Mouse (Mus musculus) liver, embryonic 14.5 days (tissue): Measurements from ENCODE around the gene Idnk. TPM values are rescaled to one million over a fixed set of nuclear protein-coding genes. Genes with fewer than 3 reads are reported as not detected.
"Not testable (repeated sequence)": the region's sequence is repeated elsewhere in the genome, so short reads cannot be mapped to it uniquely, and the experiment has no call there.

Source experiments
- ATAC-seq: fragments of 200-750 bp; cut with Nextera tagmentation; 2 replicates; pipeline ENCODE4 v1.8.0; 2017; ENCODE audit warnings: moderate number of reproducible peaks, mild to moderate bottlenecking, moderate library complexity; ENCODE audit not compliant: insufficient read depth
- DNase-seq, 3 experiments: peaks; one replicate each; pipeline ENCODE4 v3.0.0-alpha.2; 2012 to 2013; ENCODE audit warnings: low read depth in 3 of 3, low spot score in 3 of 3
- H3K27ac ChIP-seq: fragments of 300-500 bp; sonication (generic); 2 replicates; pipeline ENCODE4 v1.5.1; 2014; ENCODE audit warnings: moderate library complexity, mild to moderate bottlenecking, control low read depth, inconsistent platforms
- H3K27me3 ChIP-seq: fragments of 300-500 bp; sonication (generic); 2 replicates; pipeline ENCODE4 v1.6.1; 2014; ENCODE audit warnings: mild to moderate bottlenecking, low read length, moderate library complexity; ENCODE audit not compliant: control insufficient read depth, insufficient read depth
- H3K36me3 ChIP-seq: fragments of 300-500 bp; sonication (generic); replicated peaks from 2 replicates; pipeline ENCODE4 v1.6.1; 2014; ENCODE audit warnings: low read depth; ENCODE audit not compliant: control insufficient read depth, insufficient read depth
- H3K4me1 ChIP-seq, 2 experiments: fragments of 200-500 bp in 1 of 2; fragments of 300-500 bp in 1 of 2; sonication (generic) in 1 of 2; replicated peaks; 2 replicates each; pipeline ENCODE4 v1.6.1; 2012 to 2014; ENCODE audit warnings: antibody characterized with exemption in 1 of 2, inconsistent platforms in 1 of 2, low read length in 1 of 2; ENCODE audit not compliant: control insufficient read depth in 2 of 2, insufficient read depth in 2 of 2
- H3K4me2 ChIP-seq: fragments of 300-500 bp; sonication (generic); 2 replicates; pipeline ENCODE4 v1.6.1; 2014; ENCODE audit warnings: low read depth, mild to moderate bottlenecking, control low read depth, moderate library complexity
- H3K4me3 ChIP-seq, 2 experiments: fragments of 200-500 bp in 1 of 2; fragments of 300-500 bp in 1 of 2; sonication (generic) in 1 of 2; 2 replicates each; pipeline ENCODE4 v1.5.1; 2012 to 2014; ENCODE audit warnings: low read depth in 2 of 2, low read length in 2 of 2, mild to moderate bottlenecking in 2 of 2, control low read depth in 1 of 2, inconsistent platforms in 1 of 2, moderate library complexity in 1 of 2; ENCODE audit not compliant: insufficient read depth in 1 of 2
- H3K9ac ChIP-seq: fragments of 300-500 bp; sonication (generic); replicated peaks from 2 replicates; pipeline ENCODE4 v1.6.1; 2014; ENCODE audit warnings: mild to moderate bottlenecking, control low read depth, moderate library complexity
- H3K9me3 ChIP-seq: fragments of 300-500 bp; sonication (generic); 2 replicates; pipeline ENCODE4 v1.6.1; 2016; ENCODE audit warnings: low read length, mixed read lengths; ENCODE audit not compliant: control insufficient read depth
- CTCF ChIP-seq: IDR thresholded peaks from 2 replicates; pipeline ENCODE4 v1.5.1; 2016; ENCODE audit warnings: antibody characterized with exemption, low read depth, control low read depth
- EP300 ChIP-seq: IDR thresholded peaks from 2 replicates; pipeline ENCODE4 v1.6.1; 2016; ENCODE audit warnings: antibody characterized with exemption, low read depth
- WGBS: fragments of 180-500 bp; shearing (Covaris S2); extraction: QIAGEN DNeasy Blood & Tissue Kit; methylation state at CpG from one replicate; pipeline ENCODE4 v1.1.7; 2014; ENCODE audit not compliant: insufficient replicate concordance; 5-methylcytosine and 5-hydroxymethylcytosine counted together
- polyA plus RNA-seq, 2 experiments: library from polyadenylated mRNA; depleted of rRNA in 1 of 2; stranded (reverse) in 1 of 2; unstranded in 1 of 2; fragments of >200 nt; fragmentation: Nextera tagmentation in 1 of 2; extraction: Ambion mirVana in 1 of 2; gene quantifications; 2 replicates each; pipeline versions ENCODE4 v1.2.1 to v1.2.3; 2012 to 2014

Idnk gene
- polyA plus RNA-seq, 2 experiments = 6.9 to 17.7 TPM

GRCm38 (mm10) chr13:58129687-58130246, 27.7 kb upstream of the Idnk start:
- no peaks in the 10 kb centered on the region for H3K27me3 ChIP-seq
- TF ChIP-seq CTCF (no peak), EP300 (no peak)
- peak overlapping the region; percentile 81 for H3K27ac ChIP-seq
- H3K4me3 ChIP-seq = peak overlapping the region; percentile 69 to 93
- DNase-seq (no peak), ATAC-seq (no peak)
- H3K4me2 ChIP-seq = peak overlapping the region; percentile 85
- H3K9me3 ChIP-seq = no peaks in the 10 kb centered on the region
- 11% methylated on average over 4 of the region's 4 CpGs for WGBS
- peak overlapping the region; percentile 97 for H3K9ac ChIP-seq
- H3K4me1 ChIP-seq = peaks cover 10 to 15% of the 10 kb centered on the region in 2 experiments
- peaks cover 9% of the 10 kb centered on the region for H3K36me3 ChIP-seq

- Histone ChIP-seq H3K9ac (no peak overlapping the region), H3K4me2 (no peak overlapping the region), H3K27me3 (no peaks in the 10 kb centered on the region), H3K4me3 (no peak overlapping the region), H3K27ac (no peak overlapping the region), H3K36me3 (no peaks in the 10 kb centered on the region; the same call in 1 of the 2 replicates), H3K9me3 (no peaks in the 10 kb centered on the region), H3K4me1 (peaks cover 8 to 9% of the 10 kb centered on the region in 2 experiments)
- DNase-seq = no peak
- ATAC-seq = no peak
- TF ChIP-seq CTCF (peak; percentile 23; the same call in 1 of the 2 replicates), EP300 (no peak)
- 66% methylated on average over 3 of the region's 3 CpGs for WGBS
These were observed 25.8 kb upstream of the Idnk start for GRCm38 (mm10) chr13:58131692-58132091.

- not testable (repeated sequence) for H3K4me2 ChIP-seq, DNase-seq, H3K36me3 ChIP-seq, H3K9me3 ChIP-seq, H3K4me1 ChIP-seq, H3K4me3 ChIP-seq, H3K9ac ChIP-seq, ATAC-seq, H3K27me3 ChIP-seq, H3K27ac ChIP-seq
- 87% methylated on average over 8 of the region's 8 CpGs for WGBS
These were observed 10.8 kb upstream of the Idnk start for GRCm38 (mm10) chr13:58146603-58147002.

- TF ChIP-seq EP300 (no peak), CTCF (no peak)
- no peaks in the 10 kb centered on the region; the same call in 1 of the 2 replicates for H3K27me3 ChIP-seq
- peaks cover 0 to 8% of the 10 kb centered on the region in 2 experiments; a peak in 1 of 4 replicates for H3K4me1 ChIP-seq
- ATAC-seq (no peak), DNase-seq (no peak)
- H3K36me3 ChIP-seq = no peaks in the 10 kb centered on the region
- 71% methylated on average over 1 of the region's 1 CpGs for WGBS
- no peak overlapping the region for H3K9ac ChIP-seq
- no peak overlapping the region for H3K4me3 ChIP-seq
- no peak overlapping the region for H3K27ac ChIP-seq
- H3K4me2 ChIP-seq = peak overlapping the region; percentile 83
- H3K9me3 ChIP-seq = no peaks in the 10 kb centered on the region
These were observed 9.7 kb upstream of the Idnk start for GRCm38 (mm10) chr13:58147760-58148159.

GRCm38 (mm10) chr13:58148256-58148831, 9.1 kb upstream of the Idnk start:
- Histone ChIP-seq H3K36me3 (no peaks in the 10 kb centered on the region), H3K9me3 (no peaks in the 10 kb centered on the region), H3K4me2 (peak overlapping the region; percentile 83), H3K4me1 (peaks cover 0 to 8% of the 10 kb centered on the region in 2 experiments; a peak in 1 of 4 replicates), H3K4me3 (peak overlapping the region; percentile 45 to 60), H3K27ac (peak overlapping the region; percentile 34), H3K9ac (peak overlapping the region; percentile 38), H3K27me3 (no peaks in the 10 kb centered on the region; the same call in 1 of the 2 replicates)
- ATAC-seq = peak; percentile 93
- 1% methylated on average over 17 of the region's 17 CpGs for WGBS
- TF ChIP-seq EP300 (no peak), CTCF (no peak)
- peak; percentile 63 to 74 (median 67) for DNase-seq
